11 mouse cellular contexts compared by ENCODE assay signal in the genomic region with DNA sequence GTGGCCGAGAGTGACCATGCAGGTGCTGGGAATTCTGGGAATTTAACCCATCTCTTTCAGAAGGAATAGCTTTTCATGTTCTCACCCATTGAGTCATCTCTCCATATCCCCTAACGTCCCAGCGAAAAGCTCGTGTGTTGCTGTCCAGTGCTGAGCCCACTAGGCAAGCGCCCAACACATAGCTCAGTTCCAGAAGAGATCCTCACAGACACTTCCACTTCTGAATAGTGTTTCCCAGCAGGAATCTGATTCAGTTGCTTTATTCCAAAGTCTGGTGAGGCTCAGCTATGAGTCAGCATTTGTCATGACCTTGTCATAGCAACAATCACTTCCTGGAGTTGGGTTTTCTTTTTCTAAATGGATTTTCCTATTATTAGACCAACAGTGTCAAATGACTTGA.
DNase-seq lines count a peak whose midpoint lies in the region; ATAC-seq lines count a peak whose summit lies in the region.
"Had no signal": no experiment of that assay in that cellular context is flagged by ENCODE, and none has a peak within 500 bp of the region (broad histone marks: within the 10 kb centered on the region; RNA-seq: fewer than 3 reads in every experiment).

No protein-coding gene starts in this region.

- no peak overlapping the region for H3K27ac ChIP-seq in kidney, embryonic 16.5 days (ENCODE audit: low read length)
- H3K27ac ChIP-seq: limb, embryonic 13.5 days had no signal

- no peaks in the 10 kb centered on the region for H3K9me3 ChIP-seq in kidney, embryonic 16.5 days (ENCODE audit: low read length)
- H3K9me3 ChIP-seq: limb, embryonic 13.5 days had no signal

- H3K4me2 ChIP-seq in kidney, embryonic 16.5 days (replicated peaks; ENCODE audit: low read depth, low read length), result no peak overlapping the region
- H3K4me2 ChIP-seq: limb, embryonic 13.5 days had no signal

- peak; percentile 33 for DNase-seq in gastrocnemius, postnatal 14 days
- no peak for DNase-seq in gastrocnemius, postnatal 25 days
- DNase-seq in kidney, postnatal 10 days, result peak; percentile 26
- DNase-seq in NIH3T3 (ENCODE audit: low read depth), result peak; percentile 86
- DNase-seq in fibroblast of lung, adult 2 months (ENCODE audit: low read depth), result peak; percentile 7
- DNase-seq in urinary bladder, postnatal 25 days (ENCODE audit: low spot score), result no peak
- DNase-seq: thymus, postnatal 14 days had no signal

- H3K4me3 ChIP-seq in kidney, embryonic 16.5 days (ENCODE audit: low read length), result no peak overlapping the region
- H3K4me3 ChIP-seq: limb, embryonic 13.5 days had no signal

- ATAC-seq in kidney, embryonic 16.5 days (ENCODE audit: low FRiP score, low TSS enrichment), result no peak
- no peak for ATAC-seq in erythroblast, adult 5-6 weeks (replicated peaks; ENCODE audit: low FRiP score, poor library complexity, severe bottlenecking)
- ATAC-seq: CD4-positive, CD25-positive, alpha-beta regulatory T cell, adult 4 months had no signal

- no peak overlapping the region for H3K9ac ChIP-seq in kidney, embryonic 16.5 days (replicated peaks; ENCODE audit: low read length)
- H3K9ac ChIP-seq: limb, embryonic 13.5 days had no signal

- H3K27me3 ChIP-seq in kidney, embryonic 16.5 days (ENCODE audit: insufficient read depth, low read length), result no peaks in the 10 kb centered on the region
- H3K27me3 ChIP-seq: limb, embryonic 13.5 days had no signal

- 84% methylated on average over 5 of the region's 5 CpGs for WGBS in kidney, embryonic 16.5 days

- intact Hi-C loops in gastrocnemius, postnatal 14 days (cut with DNase I; ENCODE audit: low total_unique reads), result no loop called here

- H3K4me1 ChIP-seq in kidney, embryonic 16.5 days (ENCODE audit: insufficient read depth, low read length), result no peaks in the 10 kb centered on the region

- H3K36me3 ChIP-seq in kidney, embryonic 16.5 days (ENCODE audit: insufficient read depth, low read length), result no peaks in the 10 kb centered on the region
- H3K36me3 ChIP-seq: limb, embryonic 13.5 days had no signal

Comparison
In these comparisons a context has a peak if more than half of its experiments do, and no peak if none do; other contexts are left out.
1. DNase-seq: peak in gastrocnemius, postnatal 14 days (single experiment), kidney, postnatal 10 days (single experiment), NIH3T3 (single experiment) and fibroblast of lung, adult 2 months (single experiment); none in gastrocnemius, postnatal 25 days (single experiment) and urinary bladder, postnatal 25 days (single experiment).